Mouse (Mus musculus): ENCODE results near the gene Ascc1. TPM values are rescaled to one million over a fixed set of nuclear protein-coding genes. Genes with fewer than 3 reads are reported as not detected.

Ascc1 gene
- polyA plus RNA-seq, 2 experiments: 10.7 to 16.8 TPM

DNA sequence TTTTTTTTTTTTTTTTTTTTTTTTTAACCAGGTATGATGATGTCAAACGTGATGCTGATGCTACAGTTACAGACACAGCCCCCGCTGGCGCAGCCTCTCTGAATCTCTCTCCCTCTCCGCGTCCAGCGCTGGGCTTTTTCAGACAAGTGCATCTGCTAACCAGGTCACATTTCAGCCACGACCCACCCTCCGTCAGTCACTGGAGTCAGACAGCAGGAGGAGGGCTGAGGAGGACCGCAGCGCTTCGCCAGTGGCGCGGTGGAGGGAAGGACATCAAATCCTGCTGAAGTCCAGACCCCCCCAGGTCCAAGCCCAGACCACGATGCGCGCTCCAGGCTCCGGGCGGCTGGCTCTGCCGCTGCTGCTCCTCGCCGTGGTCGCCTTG, 103.5 kb downstream of the Ascc1 start, which contains the start of gene Spock2:
TSS of gene Spock2 (plus strand) at position 74 of the 385 bp plus-strand sequence.
- no peak for DNase-seq (ENCODE audit: low read depth in 3 of 3, low spot score in 3 of 3)
- Histone ChIP-seq H3K9me3 (ENCODE audit: control insufficient read depth, low read length) (no peaks in the 10 kb centered on the region), H3K27ac (no peak within 1 kb of the TSS), H3K4me3 (ENCODE audit: insufficient read depth in 1 of 2, low read depth in 2 of 2, low read length in 2 of 2) (peak within 1 kb of the TSS; percentile 15 to 26; a peak in 3 of 4 replicates), H3K9ac (replicated peaks) (no peak within 1 kb of the TSS), H3K36me3 (replicated peaks; ENCODE audit: control insufficient read depth, insufficient read depth, low read depth) (no peaks in the 10 kb centered on the region), H3K27me3 (ENCODE audit: control insufficient read depth, insufficient read depth, low read length) (peaks cover 55% of the 10 kb centered on the region), H3K4me1 (replicated peaks; ENCODE audit: control insufficient read depth in 2 of 2, insufficient read depth in 2 of 2, low read length in 1 of 2) (no peaks in the 10 kb centered on the region), H3K4me2 (ENCODE audit: low read depth) (peak within 1 kb of the TSS; percentile 43)
- TF ChIP-seq EP300 (IDR thresholded peaks at IDR 0.05; ENCODE audit: low read depth) (no peak), CTCF (IDR thresholded peaks at IDR 0.05; ENCODE audit: low read depth) (no peak)
- 1% methylated on average over 22 of the region's 22 CpGs for WGBS (ENCODE audit: insufficient replicate concordance)
- ATAC-seq (ENCODE audit: insufficient read depth): no peak

DNA sequence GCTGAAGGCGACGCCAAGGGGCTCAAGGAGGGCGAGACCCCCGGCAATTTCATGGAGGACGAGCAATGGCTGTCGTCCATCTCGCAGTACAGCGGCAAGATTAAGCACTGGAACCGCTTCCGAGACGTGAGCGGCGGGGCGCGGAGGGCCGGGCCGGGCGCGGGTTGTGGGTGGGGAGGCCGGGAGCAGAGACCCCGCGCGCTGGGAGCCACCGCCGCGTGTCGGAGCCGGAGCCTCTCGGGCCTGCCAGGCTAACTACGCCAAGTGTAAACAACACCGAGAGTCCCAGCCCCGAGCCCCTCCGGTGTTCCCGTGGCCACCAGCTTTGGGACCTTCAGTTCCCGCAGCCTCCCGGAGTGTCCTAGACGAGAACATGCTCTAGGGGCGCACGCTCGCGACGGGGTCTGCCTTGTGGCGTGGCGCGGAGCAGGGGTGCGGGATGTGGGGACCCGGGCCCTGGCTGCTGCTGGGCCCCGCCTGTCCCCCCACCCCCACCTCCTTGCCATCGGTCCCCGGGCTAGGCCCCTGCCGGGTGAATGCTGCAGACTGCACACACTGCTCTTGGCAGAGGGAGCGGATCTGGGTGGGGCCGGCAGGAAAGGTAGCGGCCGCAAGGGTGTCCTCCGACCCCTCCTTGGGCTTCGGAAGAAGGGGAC, 104.1 kb downstream of the Ascc1 start:
- no peaks in the 10 kb centered on the region for H3K36me3 ChIP-seq (replicated peaks; ENCODE audit: control insufficient read depth, insufficient read depth, low read depth)
- no peak overlapping the region for H3K27ac ChIP-seq
- no peaks in the 10 kb centered on the region for H3K4me1 ChIP-seq (replicated peaks; ENCODE audit: control insufficient read depth in 2 of 2, insufficient read depth in 2 of 2, low read length in 1 of 2)
- peaks cover 55% of the 10 kb centered on the region for H3K27me3 ChIP-seq (ENCODE audit: control insufficient read depth, insufficient read depth, low read length)
- H3K4me3 ChIP-seq (ENCODE audit: insufficient read depth in 1 of 2, low read depth in 2 of 2, low read length in 2 of 2): peak overlapping the region; percentile 15 to 26; a peak in 3 of 4 replicates
- no peaks in the 10 kb centered on the region for H3K9me3 ChIP-seq (ENCODE audit: control insufficient read depth, low read length)
- no peak for DNase-seq (ENCODE audit: low read depth in 3 of 3, low spot score in 3 of 3)
- no peak overlapping the region for H3K9ac ChIP-seq (replicated peaks)
- peak overlapping the region; percentile 43 for H3K4me2 ChIP-seq (ENCODE audit: low read depth)
- no peak for ATAC-seq (ENCODE audit: insufficient read depth)
- no peak for TF ChIP-seq CTCF (IDR thresholded peaks at IDR 0.05; ENCODE audit: low read depth)
- TF ChIP-seq EP300 (IDR thresholded peaks at IDR 0.05; ENCODE audit: low read depth): no peak
- WGBS (ENCODE audit: insufficient replicate concordance): under 1% methylated on average over 57 of the region's 57 CpGs

DNA sequence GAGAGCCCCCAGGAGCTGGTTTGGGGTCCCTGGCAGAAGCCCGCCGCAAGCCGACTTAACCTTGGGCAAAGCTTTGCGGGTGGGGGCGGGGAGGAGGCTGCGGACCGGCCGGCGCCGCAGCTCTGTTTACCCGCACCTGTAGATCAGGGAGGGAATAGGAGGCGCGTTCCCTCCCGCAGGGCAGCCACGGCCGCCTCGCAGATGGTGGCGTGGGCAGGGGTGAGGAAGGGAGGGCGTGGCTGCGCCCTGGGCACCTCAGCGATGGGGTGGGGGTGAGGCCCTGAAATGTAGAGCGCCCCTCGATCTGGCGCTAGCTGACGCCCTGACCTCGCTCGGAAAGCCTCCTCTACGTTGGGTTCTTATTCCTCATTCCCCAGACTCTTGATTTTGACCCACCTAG, 104.8 kb downstream of the Ascc1 start:
- peak overlapping the region; percentile 43 for H3K4me2 ChIP-seq (ENCODE audit: low read depth)
- DNase-seq (ENCODE audit: low read depth in 3 of 3, low spot score in 3 of 3) (no peak), ATAC-seq (ENCODE audit: insufficient read depth) (no peak)
- H3K27me3 ChIP-seq (ENCODE audit: control insufficient read depth, insufficient read depth, low read length): peaks cover 55% of the 10 kb centered on the region
- no peaks in the 10 kb centered on the region for H3K4me1 ChIP-seq (replicated peaks; ENCODE audit: control insufficient read depth in 2 of 2, insufficient read depth in 2 of 2, low read length in 1 of 2)
- 4% methylated on average over 28 of the region's 28 CpGs for WGBS (ENCODE audit: insufficient replicate concordance)
- no peak overlapping the region for H3K27ac ChIP-seq
- H3K9ac ChIP-seq (replicated peaks): no peak overlapping the region
- TF ChIP-seq EP300 (IDR thresholded peaks at IDR 0.05; ENCODE audit: low read depth): no peak
- no peak for TF ChIP-seq CTCF (IDR thresholded peaks at IDR 0.05; ENCODE audit: low read depth)
- no peaks in the 10 kb centered on the region for H3K9me3 ChIP-seq (ENCODE audit: control insufficient read depth, low read length)
- H3K4me3 ChIP-seq (ENCODE audit: insufficient read depth in 1 of 2, low read depth in 2 of 2, low read length in 2 of 2): no peak overlapping the region
- H3K36me3 ChIP-seq (replicated peaks; ENCODE audit: control insufficient read depth, insufficient read depth, low read depth): no peaks in the 10 kb centered on the region

- no peak overlapping the region for H3K4me2 ChIP-seq (ENCODE audit: low read depth)
- TF ChIP-seq CTCF (IDR thresholded peaks at IDR 0.05; ENCODE audit: low read depth): no peak
- TF ChIP-seq EP300 (IDR thresholded peaks at IDR 0.05; ENCODE audit: low read depth): no peak
- WGBS (ENCODE audit: insufficient replicate concordance): 50% methylated on average over 17 of the region's 17 CpGs
- H3K36me3 ChIP-seq (replicated peaks; ENCODE audit: control insufficient read depth, insufficient read depth, low read depth): no peaks in the 10 kb centered on the region
- H3K27me3 ChIP-seq (ENCODE audit: control insufficient read depth, insufficient read depth, low read length): peaks cover 55% of the 10 kb centered on the region
- H3K4me1 ChIP-seq (replicated peaks; ENCODE audit: control insufficient read depth in 2 of 2, insufficient read depth in 2 of 2, low read length in 1 of 2): no peaks in the 10 kb centered on the region
- no peaks in the 10 kb centered on the region for H3K9me3 ChIP-seq (ENCODE audit: control insufficient read depth, low read length)
- DNase-seq (ENCODE audit: low read depth in 3 of 3, low spot score in 3 of 3) (no peak), ATAC-seq (ENCODE audit: insufficient read depth) (no peak)
- H3K9ac ChIP-seq (replicated peaks): no peak overlapping the region
- no peak overlapping the region for H3K27ac ChIP-seq
- no peak overlapping the region for H3K4me3 ChIP-seq (ENCODE audit: insufficient read depth in 1 of 2, low read depth in 2 of 2, low read length in 2 of 2)
Measured at GRCm38 (mm10) chr10:60108321-60109111, 105.9 kb downstream of the Ascc1 start.

DNA sequence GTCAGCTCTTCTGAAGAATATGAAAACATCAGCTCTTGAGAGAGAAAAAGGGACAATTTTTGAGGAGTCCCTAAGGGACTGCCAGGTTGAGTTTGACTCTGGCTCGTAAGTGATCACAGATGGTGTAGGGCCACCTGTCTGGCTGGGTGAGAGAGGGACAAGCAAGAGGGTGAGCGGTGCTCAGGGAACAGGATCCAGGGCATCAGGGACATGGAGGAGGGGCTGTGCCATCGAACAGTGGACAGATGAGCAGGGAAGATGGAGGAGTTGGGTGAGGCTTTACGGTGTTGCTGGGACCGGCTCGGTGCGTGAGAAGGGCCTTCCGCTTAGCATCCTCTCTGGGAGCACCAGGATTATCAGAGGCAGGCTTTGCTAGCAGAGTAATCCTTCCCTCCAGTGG, 106.7 kb downstream of the Ascc1 start:
- no peak for ATAC-seq (ENCODE audit: insufficient read depth)

More for the DNA sequence above, 106.7 kb downstream of the Ascc1 start:
- 84% methylated on average over 8 of the region's 8 CpGs for WGBS (ENCODE audit: insufficient replicate concordance)
- Histone ChIP-seq H3K36me3 (replicated peaks; ENCODE audit: control insufficient read depth, insufficient read depth, low read depth) (no peaks in the 10 kb centered on the region), H3K4me2 (ENCODE audit: low read depth) (no peak overlapping the region), H3K27ac (no peak overlapping the region), H3K4me3 (ENCODE audit: insufficient read depth in 1 of 2, low read depth in 2 of 2, low read length in 2 of 2) (no peak overlapping the region), H3K27me3 (ENCODE audit: control insufficient read depth, insufficient read depth, low read length) (peaks cover 52% of the 10 kb centered on the region), H3K4me1 (replicated peaks; ENCODE audit: control insufficient read depth in 2 of 2, insufficient read depth in 2 of 2, low read length in 1 of 2) (no peaks in the 10 kb centered on the region), H3K9ac (replicated peaks) (no peak overlapping the region), H3K9me3 (ENCODE audit: control insufficient read depth, low read length) (no peaks in the 10 kb centered on the region)
- TF ChIP-seq CTCF (IDR thresholded peaks at IDR 0.05; ENCODE audit: low read depth) (no peak), EP300 (IDR thresholded peaks at IDR 0.05; ENCODE audit: low read depth) (no peak)
- no peak for DNase-seq (ENCODE audit: low read depth in 3 of 3, low spot score in 3 of 3)

Data from liver, embryonic 14.5 days (tissue).